In genomic region chr12:119390192-119390684, GRCm38 (mm10) we compare ENCODE assay signal across 10 mouse cellular contexts.
A peak's percentile ranks its signal among the peaks of the same experiment; 100 is the strongest.
DNase-seq lines count a peak whose midpoint lies in the region; ATAC-seq and TF ChIP-seq lines count a peak whose summit lies in the region.
"Had no signal": no experiment of that assay in that cellular context is flagged by ENCODE, and none has a peak within 500 bp of the region (broad histone marks: within the 10 kb centered on the region; RNA-seq: fewer than 3 reads in every experiment).

No protein-coding gene starts in this region.

- 49% methylated on average over 3 of the region's 3 CpGs for WGBS in embryonic facial prominence, embryonic 13.5 days
- WGBS in hindbrain, embryonic 10.5 days, result 63% methylated on average over 3 of the region's 3 CpGs

- no peak for TF ChIP-seq CTCF in gastrocnemius, adult 2 months (IDR thresholded peaks at IDR 0.05)

- peak; percentile 72 for ATAC-seq in embryonic facial prominence, embryonic 13.5 days (ENCODE audit: insufficient number of reproducible peaks, insufficient read depth, low FRiP score, low TSS enrichment, low read depth)
- ATAC-seq in monocyte, adult 5-6 weeks (replicated peaks; ENCODE audit: insufficient number of reproducible peaks, low FRiP score, low TSS enrichment, poor library complexity, severe bottlenecking), result no peak
- ATAC-seq: hindbrain, embryonic 16.5 days; liver, postnatal 0 days had no signal

- no peak overlapping the region for H3K4me3 ChIP-seq in embryonic facial prominence, embryonic 13.5 days
- H3K4me3 ChIP-seq in hindbrain, embryonic 10.5 days, result no peak overlapping the region
- no peak overlapping the region for H3K4me3 ChIP-seq in gastrocnemius, adult 2 months

- no peak overlapping the region for H3K27ac ChIP-seq in embryonic facial prominence, embryonic 13.5 days
- no peak overlapping the region for H3K27ac ChIP-seq in hindbrain, embryonic 10.5 days
- H3K27ac ChIP-seq in gastrocnemius, adult 2 months, result no peak overlapping the region

- H3K9ac ChIP-seq in embryonic facial prominence, embryonic 13.5 days, result no peak overlapping the region
- H3K9ac ChIP-seq: liver, postnatal 0 days had no signal

- intact Hi-C loops in gastrocnemius, adult 2 months (cut with DNase I), result no loop called here

- H3K27me3 ChIP-seq in embryonic facial prominence, embryonic 13.5 days, result no peaks in the 10 kb centered on the region
- H3K27me3 ChIP-seq in hindbrain, embryonic 10.5 days (ENCODE audit: insufficient read depth, poor library complexity, severe bottlenecking), result no peaks in the 10 kb centered on the region

- H3K36me3 ChIP-seq in embryonic facial prominence, embryonic 13.5 days, result no peaks in the 10 kb centered on the region
- no peaks in the 10 kb centered on the region for H3K36me3 ChIP-seq in hindbrain, embryonic 10.5 days

- no peaks in the 10 kb centered on the region for H3K9me3 ChIP-seq in embryonic facial prominence, embryonic 13.5 days
- no peaks in the 10 kb centered on the region for H3K9me3 ChIP-seq in hindbrain, embryonic 10.5 days

- no peaks in the 10 kb centered on the region for H3K4me1 ChIP-seq in embryonic facial prominence, embryonic 13.5 days
- no peaks in the 10 kb centered on the region for H3K4me1 ChIP-seq in hindbrain, embryonic 10.5 days (replicated peaks)

- DNase-seq in 416B (ENCODE audit: low read depth), result peak; percentile 8
- peak; percentile 49 for DNase-seq in kidney, postnatal 14 days
- DNase-seq in ovary, adult 18-20 months (ENCODE audit: low spot score), result peak; percentile 12
- no peak for DNase-seq in hindbrain, embryonic 10.5 days (ENCODE audit: low spot score)
- no peak for DNase-seq in frontal cortex, postnatal 25 days (ENCODE audit: low spot score in 2 of 2)
- DNase-seq in gastrocnemius, adult 2 months, result no peak
- DNase-seq: liver, postnatal 0 days had no signal

- H3K4me2 ChIP-seq in embryonic facial prominence, embryonic 13.5 days, result no peak overlapping the region

Comparison
In these comparisons a context has a peak if more than half of its experiments do, and no peak if none do; other contexts are left out.
1. DNase-seq: peak in 416B (single experiment), kidney, postnatal 14 days (single experiment) and ovary, adult 18-20 months (single experiment); none in hindbrain, embryonic 10.5 days (single experiment), frontal cortex, postnatal 25 days (0 of 2) and gastrocnemius, adult 2 months (single experiment).